Mouse (Mus musculus) gastrocnemius, postnatal 25 days (tissue): Measurements from ENCODE around the gene Gad1. TPM values are rescaled to one million over a fixed set of nuclear protein-coding genes. Genes with fewer than 3 reads are reported as not detected.

Source experiments
- DNase-seq: peaks from one replicate; pipeline ENCODE4 v3.0.0; 2022
- total RNA-seq, 2 experiments: library from RNA; stranded (reverse); gene quantifications; 1 replicate in 1 of 2; 2 replicates in 1 of 2; pipeline ENCODE4 v1.2.3; 2021

Gene Gad1
- total RNA-seq, 2 experiments from 2014 or later: 0.19 to 0.74 TPM

DNA sequence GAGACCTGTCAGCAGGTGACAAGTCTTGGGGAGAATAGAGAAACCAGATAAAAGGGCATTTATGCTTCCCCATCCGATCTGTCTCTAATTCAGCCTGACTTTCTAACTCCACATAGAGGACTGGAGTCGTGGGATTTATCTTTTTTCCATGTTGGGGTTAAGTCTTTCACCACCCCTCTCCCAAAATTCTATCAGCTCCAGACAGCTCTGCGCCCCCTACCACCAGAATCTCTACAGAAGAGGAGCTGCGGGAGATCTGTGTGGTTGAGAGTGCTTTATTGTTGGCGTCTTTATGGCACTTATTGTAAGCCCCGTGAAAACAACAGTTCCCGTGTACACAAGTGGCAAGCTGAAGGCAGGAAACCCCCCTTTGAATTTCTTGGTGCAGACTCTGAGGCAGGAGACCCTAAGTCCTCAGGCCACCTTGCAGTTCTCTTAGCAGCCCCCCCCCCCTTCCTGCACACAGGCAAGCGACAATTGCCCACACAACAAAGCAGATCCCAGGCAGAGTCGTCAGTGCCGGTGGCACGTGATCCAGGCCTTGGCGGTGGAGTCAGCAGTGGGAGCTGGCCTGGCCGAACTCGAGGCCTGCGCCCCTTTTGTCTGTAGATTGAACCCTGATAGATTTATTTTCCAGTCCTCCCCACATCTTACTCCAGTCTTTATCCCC, 11.9 kb downstream of the Gad1 start:
- DNase-seq: no peak

- DNase-seq: no peak
These were observed 13.1 kb downstream of the Gad1 start for GRCm38 (mm10) chr2:70565651-70566602.

- DNase-seq: no peak
These were observed 13.7 kb downstream of the Gad1 start for GRCm38 (mm10) chr2:70566603-70566981.

DNA sequence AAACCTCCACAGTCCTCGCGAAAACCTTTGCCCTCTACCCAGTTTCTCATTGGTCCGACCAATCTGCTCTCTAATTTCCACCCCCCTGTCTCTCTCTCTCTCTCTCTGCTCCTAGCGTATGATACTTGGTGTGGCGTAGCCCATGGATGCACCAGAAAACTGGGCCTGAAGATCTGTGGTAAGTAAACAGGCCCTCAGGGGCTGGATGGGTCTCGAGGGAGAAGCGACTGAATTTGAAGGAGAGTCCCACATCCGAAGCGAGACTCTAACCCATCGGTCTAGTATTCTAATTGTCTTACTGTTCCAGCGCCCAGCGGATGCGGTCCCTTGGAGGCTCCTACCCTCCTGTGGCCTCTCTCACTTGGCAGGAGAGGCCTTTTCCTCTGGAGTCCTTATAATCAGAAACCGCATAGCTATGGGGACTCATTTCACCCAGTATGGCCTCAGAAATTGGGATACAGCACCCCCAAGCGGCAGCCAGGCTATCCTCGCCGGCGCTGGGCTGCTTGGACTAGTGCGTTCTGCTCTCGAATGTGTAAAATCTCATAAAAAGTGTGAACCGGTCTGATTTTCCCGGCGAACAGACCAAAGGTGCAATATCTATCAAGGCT, 14.3 kb downstream of the Gad1 start:
- DNase-seq: no peak

DNA sequence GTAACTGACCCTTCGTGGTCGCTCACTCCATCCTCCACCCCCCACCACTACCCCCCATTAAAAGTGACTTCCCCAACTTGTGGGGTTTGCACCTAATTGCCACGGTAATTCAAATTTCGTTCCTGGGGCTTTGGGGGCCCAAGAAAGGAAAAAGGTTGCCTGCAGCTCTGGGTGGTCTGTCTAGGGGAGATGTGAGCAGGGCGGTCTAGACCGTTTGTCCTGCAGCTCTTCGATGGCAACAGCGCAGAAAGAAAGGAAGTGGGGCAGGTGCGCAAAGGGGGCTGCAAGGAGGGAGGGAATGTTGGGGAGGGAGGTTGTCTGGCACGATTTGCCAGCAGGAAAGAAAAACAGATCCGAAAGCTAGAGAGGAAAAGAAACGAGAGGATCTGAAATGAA, 14.8 kb downstream of the Gad1 start:
- no peak for DNase-seq

DNA sequence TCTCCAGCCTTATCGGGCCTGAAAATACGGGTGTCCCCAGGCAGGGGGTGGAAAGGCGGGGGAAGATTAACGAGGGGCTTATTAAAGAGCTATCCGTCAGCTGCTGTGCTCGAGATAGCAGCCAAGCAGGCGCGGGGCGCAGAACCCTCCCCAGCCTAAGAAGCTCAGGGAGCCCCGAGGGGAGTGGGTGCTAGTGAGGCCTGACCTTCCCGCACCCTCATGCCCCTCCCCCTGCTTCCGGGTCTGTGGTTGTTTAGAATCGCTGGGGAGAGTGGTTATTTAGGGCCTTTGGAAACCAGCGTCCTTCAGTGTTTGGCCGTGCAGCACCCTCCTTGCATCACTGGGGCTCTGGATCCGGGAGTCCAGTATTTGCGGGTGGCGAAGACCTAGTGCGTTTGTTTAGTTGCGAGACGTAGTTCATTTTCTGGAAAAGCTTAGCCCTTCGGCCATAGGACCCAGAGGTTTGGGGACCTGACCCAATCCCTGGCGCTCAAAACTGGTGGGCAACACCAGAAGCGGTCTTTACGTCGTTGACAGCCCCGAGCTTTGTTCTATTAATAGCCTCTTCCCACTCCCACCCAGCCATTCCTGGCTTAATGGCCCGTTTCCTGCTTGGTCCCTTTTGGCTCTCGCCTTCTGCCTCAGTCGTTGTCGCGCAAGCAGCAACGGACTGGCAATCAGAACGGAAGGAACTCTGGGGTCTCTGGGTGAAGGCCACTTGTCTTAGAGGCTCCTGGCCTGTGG, 15.5 kb downstream of the Gad1 start:
- no peak for DNase-seq

GRCm38 (mm10) chr2:70571698-70572097, 18.8 kb downstream of the Gad1 start:
- DNase-seq: no peak

GRCm38 (mm10) chr2:70572251-70572650, 19.4 kb downstream of the Gad1 start:
- no peak for DNase-seq

DNA sequence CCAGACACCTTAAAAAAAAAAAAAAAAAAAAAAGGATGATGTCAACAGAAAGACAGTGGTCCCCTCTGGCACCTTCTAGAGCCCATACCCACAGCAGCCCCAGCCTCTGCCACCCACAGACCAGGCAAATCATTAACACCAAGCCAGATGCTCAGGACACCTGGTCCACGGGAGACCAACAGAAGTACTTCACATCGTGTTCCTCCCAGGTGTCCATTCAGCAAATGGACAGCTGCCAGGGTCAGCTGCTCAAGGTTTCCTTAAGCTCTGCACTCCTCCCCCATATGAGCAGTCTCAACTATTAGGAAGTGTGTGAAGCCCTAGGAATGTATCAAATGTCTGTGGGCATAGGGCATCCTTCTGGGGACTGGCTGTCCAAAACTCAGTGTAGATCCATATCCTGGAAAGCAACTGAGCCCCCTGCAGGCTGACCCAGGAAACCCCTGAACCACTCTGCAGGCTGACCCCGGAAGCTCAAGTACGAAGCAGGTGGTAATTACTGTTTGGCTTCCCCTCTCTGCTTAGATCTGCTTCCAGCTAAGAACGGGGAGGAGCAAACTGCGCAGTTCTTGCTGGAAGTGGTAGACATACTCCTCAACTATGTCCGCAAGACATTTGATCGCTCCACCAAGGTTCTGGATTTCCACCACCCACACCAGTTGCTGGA, 20.8 kb downstream of the Gad1 start:
- no peak for DNase-seq

DNA sequence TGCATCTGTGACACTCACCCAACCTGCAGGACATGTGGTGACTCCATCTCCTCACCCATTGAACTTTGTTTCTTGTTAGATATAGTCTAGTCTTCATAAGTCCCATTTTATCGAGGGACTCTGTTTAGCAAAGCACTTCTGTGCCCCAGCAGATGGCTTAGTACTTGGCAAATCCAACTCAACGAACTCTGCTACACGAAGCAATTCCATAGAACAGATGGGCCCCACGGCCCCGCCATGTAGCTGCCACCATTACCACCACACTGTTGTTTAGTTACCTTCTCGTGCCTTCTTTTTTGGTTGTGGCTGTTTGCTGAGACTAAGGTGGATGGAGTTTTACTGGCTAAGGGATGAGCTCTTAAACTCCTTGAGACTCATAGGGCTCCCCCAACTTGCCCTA, 35.3 kb downstream of the Gad1 start:
- no peak for DNase-seq

DNA sequence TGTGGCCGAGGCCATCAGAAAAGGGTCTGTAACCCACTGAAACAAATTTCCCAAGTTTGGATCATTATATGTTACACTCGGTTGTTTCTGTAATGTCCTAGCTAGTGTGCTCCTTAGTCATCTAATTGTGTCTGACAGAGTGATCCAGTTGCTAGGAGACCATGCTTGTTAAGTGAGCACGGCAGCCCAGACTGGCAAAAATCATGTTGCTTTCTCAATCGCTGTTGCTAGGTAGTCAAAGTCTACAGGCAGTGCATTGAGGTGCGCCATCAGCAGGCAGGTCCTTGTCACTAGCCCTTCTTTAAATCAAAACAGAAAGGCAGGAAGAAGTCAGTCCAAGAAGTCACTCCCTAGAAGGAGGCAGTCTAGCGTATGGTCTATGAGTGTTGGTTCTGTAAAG, 39.6 kb downstream of the Gad1 start:
- no peak for DNase-seq

DNA sequence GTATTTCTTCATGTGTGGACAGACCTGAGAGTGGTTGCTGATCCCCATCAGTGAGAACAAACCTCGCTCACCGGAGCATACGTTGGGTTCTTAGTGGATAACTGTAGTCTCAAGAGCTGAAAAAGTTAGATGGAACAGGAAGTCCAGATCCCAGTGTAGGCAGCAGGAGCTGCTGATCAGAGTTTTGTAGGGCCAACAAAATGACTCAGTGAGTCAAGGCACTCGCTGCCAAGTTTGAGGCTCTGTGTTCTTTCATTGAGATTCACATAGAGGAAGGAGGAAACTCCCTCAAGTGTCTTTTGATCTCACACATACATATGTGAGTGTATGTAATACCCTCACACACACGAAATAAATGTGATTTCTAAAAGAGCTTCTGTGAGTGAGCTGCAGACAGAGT, 40.8 kb downstream of the Gad1 start:
- DNase-seq: no peak

DNA sequence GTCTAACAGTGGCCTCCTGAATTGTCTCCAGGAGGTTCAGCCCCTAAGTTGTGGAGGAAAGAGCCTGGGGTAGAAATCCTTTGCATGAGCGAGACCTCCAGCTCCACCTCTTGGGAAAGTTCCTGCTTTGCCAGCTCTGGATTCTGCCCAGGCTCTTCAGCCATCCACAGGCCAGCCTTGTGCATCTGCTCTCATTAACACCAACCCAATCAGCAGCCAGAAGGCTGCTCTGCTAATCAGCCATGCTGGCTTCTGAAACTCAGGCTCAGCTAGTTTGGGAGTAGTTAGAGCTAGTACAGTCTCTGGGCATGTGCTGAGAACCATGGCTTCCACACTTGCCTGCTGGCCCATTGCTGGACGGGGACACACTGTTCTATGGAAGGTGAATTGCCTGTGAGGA, 43.0 kb downstream of the Gad1 start:
- no peak for DNase-seq

DNA sequence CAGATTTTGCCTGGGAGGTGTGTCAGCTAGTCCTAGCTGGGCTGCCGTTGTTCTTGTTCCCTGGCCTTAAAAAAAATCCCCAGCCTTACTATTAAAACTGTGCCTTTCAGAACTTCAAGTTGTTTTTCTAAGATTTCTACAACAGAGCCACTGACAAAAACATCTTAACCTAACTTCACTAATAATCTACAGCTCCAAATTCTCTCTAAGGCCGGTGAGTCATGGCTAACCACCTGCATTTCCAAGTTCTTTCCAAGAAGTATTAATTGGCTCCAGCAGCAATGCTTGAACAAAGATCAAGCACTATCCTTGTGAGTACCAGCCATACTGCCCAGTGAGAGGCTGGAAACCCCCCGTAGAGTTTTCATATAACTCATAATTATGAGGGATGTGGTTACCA, 56.9 kb downstream of the Gad1 start:
- no peak for DNase-seq

- DNase-seq: no peak
These were observed 62.0 kb downstream of the Gad1 start for GRCm38 (mm10) chr2:70614745-70615351.

- no peak for DNase-seq
These were observed 63.2 kb downstream of the Gad1 start for GRCm38 (mm10) chr2:70616076-70616475.

DNA sequence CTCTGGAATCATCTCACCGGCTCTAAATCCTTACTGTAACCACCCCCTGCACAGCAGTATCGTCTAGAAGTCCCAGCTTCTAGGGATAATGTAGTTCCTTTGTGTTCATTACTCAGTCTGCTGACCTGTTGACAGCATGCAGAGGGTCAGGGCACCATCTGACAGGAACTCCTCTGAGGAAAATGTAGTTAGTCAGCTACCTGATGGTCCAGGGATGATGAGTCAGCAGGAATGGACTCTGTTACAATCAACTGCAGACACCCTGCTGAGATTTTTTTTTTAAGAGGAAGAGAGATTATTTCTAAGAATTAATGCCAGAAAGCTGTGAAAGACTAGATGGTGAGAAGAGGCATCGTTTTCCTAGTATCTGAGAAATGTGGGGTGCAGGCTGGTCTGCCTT, 63.7 kb downstream of the Gad1 start:
- DNase-seq: no peak

DNA sequence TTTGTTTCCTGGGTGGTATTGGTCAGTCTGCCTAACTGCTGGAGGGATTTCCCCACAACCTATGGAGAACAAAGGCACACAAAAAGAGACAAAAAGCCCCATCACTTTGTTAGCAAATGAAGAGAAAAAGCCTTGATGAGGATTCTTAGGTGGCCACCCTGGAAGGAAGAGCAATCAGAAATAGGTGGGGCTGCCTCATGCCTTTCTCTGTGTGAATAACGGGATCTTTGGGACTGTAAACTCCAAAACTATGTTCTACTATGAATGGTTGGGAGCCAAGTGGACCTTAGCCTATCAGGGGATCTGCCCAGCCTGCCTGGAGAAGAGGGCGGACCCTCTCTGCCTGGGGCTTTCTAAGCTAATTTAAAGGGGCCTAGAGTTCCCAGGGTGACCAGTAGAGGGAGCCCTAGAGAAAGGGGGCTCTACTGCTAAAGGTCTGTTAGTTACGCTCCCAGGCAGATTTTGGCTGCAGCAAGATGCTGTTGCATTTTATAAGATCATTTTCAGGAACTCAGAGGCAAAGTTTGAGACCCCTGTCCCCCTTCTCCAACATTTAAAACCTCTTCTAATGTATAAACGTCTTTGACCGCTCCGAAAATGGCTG, 66.5 kb downstream of the Gad1 start:
- DNase-seq: no peak

DNA sequence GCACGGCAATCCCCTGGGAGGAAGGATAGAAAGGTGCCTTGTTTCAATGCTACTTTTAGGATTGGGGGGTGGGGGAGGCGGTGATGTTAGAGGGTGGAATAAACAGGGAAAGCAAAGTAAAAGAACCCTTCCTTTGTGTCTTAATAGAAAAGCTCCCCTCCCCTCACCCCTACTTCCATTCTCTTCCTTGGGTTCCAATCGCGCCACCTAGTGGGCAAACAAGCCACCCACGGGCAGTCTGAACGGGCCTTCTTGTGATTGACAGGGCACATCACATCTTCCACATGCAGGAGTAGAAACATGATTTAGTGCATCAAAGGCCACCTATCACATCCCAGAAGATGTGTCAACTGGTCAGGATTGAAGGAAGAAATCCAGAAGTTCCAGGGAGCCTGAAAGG, 67.4 kb downstream of the Gad1 start:
- no peak for DNase-seq

- DNase-seq: no peak
These were observed 69.4 kb downstream of the Gad1 start for GRCm38 (mm10) chr2:70622244-70622643.

DNA sequence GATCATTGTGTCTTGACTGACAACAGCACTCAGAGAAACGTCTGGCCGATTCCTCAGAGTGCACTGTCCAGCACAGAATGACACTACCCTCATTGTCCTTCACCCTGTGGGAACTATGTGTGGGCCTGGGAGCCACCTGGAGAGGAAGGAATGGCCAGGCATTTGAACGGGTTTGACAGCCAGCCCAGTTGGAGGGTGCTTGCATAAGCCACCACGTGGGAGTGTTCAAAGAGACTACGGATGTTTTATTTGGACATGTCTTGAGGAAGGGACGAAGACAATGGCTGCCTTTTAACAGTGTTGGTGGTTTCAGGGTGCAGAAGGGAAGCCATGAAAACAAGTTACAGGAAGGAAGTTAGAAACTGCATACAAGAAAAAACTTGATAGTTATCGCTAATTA, 72.9 kb downstream of the Gad1 start:
- no peak for DNase-seq
